Mouse (Mus musculus) C2C12 (cell line): ENCODE data around the gene Snai3.

Experiments used
- CEBPB ChIP-seq: IDR thresholded peaks from one replicate; pipeline ENCODE4 v1.6.1; 2011; ENCODE audit warnings: low read depth, mild to moderate bottlenecking, control low read depth, moderate library complexity
- CTCF ChIP-seq: IDR thresholded peaks from one replicate; pipeline ENCODE4 v1.5.1; 2011; ENCODE audit not compliant: control insufficient read depth, insufficient read depth, insufficient read length
- FOSL1 ChIP-seq: IDR thresholded peaks from one replicate; pipeline ENCODE4 v1.8.0; 2011; ENCODE audit warnings: mild to moderate bottlenecking, low read length; ENCODE audit not compliant: poor library complexity, insufficient read depth, severe bottlenecking
- MAX ChIP-seq: IDR thresholded peaks from one replicate; pipeline ENCODE4 v1.6.1; 2011; ENCODE audit warnings: mild to moderate bottlenecking, control low read depth
- MYOD1 ChIP-seq: IDR thresholded peaks from one replicate; pipeline ENCODE4 v1.6.1; 2011; ENCODE audit warnings: low read depth; ENCODE audit not compliant: control insufficient read depth, insufficient read length
- MYOG ChIP-seq: IDR thresholded peaks from one replicate; pipeline ENCODE4 v1.6.1; 2011; ENCODE audit not compliant: control insufficient read depth, insufficient read length; ENCODE audit errors: extremely low read depth
- USF1 ChIP-seq: IDR thresholded peaks from one replicate; pipeline ENCODE4 v1.6.1; 2011; ENCODE audit warnings: low read depth, mild to moderate bottlenecking, control low read depth, moderate library complexity

- TF ChIP-seq CTCF, result no peak
- no peak for TF ChIP-seq MAX
- no peak for TF ChIP-seq MYOG
- no peak for TF ChIP-seq USF1
- no peak for TF ChIP-seq FOSL1
- no peak for TF ChIP-seq MYOD1
- TF ChIP-seq CEBPB, result no peak
These were observed 40.5 kb downstream of the Snai3 start for GRCm38 (mm10) chr8:122419881-122420555.
